Mouse (Mus musculus) megakaryocyte, embryonic 14.5 days (primary cell): ENCODE measurements around the gene Plod2. TPM values are rescaled to one million over a fixed set of nuclear protein-coding genes. Genes with fewer than 3 reads are reported as not detected.

ENCODE experiments used
- H3K27me3 ChIP-seq: replicated peaks from 2 replicates; pipeline ENCODE3; 2012; ENCODE audit warnings: inconsistent platforms
- H3K36me3 ChIP-seq: replicated peaks from 2 replicates; pipeline ENCODE3; 2012; ENCODE audit warnings: low read length, inconsistent platforms, mixed read lengths
- H3K4me1 ChIP-seq: 2 replicates; pipeline ENCODE4 v1.6.1; 2012; ENCODE audit warnings: inconsistent platforms
- H3K4me3 ChIP-seq: replicated peaks from 2 replicates; pipeline ENCODE3; 2012; ENCODE audit warnings: moderate library complexity, mild to moderate bottlenecking, inconsistent platforms
- H3K9me3 ChIP-seq: 2 replicates; pipeline ENCODE4 v1.6.1; 2012; ENCODE audit warnings: inconsistent platforms
- FLI1 ChIP-seq: IDR thresholded peaks from 2 replicates; pipeline ENCODE4 v1.6.1; 2012; ENCODE audit warnings: low read length, inconsistent platforms, mixed read lengths
- GATA1 ChIP-seq: IDR thresholded peaks from 3 replicates; pipeline ENCODE4 v1.6.1; 2012; ENCODE audit warnings: mixed read lengths, low read length, inconsistent platforms, borderline replicate concordance
- polyA plus RNA-seq: library from polyadenylated mRNA; stranded (reverse); fragments of >175 nt; gene quantifications from 2 replicates; pipeline ENCODE4 v1.2.3, GENCODE M21; 2012; ENCODE audit warnings: low replicate concordance; ENCODE audit not compliant: insufficient read depth

Plod2 gene
- polyA plus RNA-seq, 1 experiment, result 1.6 TPM

DNA sequence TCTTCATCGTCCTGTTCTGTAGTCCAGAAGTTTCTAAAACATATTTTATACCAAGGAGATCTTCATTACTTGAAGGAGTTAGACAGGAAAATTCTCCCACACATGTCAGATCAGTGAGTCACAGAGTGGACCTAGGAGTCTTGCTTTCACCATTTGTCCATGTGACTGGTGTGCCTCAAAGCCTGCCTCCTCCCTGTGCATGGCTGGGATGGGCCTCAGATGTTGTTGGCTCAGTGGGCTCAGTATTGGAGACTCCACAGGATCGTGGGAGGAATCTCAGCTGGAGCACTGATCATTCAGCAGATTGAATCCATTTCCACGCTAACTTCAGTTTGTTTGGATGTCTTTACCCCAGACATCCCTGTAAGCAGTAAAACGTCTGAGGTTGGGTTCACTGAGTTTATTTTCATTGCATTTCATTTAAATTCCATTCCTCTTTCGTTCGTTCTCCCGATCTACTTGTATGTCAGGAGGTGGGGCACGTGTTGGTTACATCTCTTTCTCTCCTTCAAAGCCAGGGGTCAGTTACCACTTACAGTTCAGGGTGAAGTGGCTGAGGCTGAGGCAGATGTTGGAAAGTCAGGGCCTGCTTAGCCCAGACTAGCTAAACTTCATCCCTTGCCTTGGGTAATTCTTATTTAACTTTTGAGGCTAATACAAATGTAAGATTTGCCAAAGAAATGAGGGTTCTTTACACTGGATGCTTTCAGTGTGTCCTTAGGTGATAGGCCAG lies 30.5 kb downstream of the Plod2 start:
- H3K9me3 ChIP-seq, result no peaks in the 10 kb centered on the region
- TF ChIP-seq FLI1, result no peak
- no peak for TF ChIP-seq GATA1
- peaks cover 7% of the 10 kb centered on the region; the same call in 1 of the 2 replicates for H3K4me1 ChIP-seq
- H3K27me3 ChIP-seq, result no peaks in the 10 kb centered on the region
- H3K4me3 ChIP-seq, result no peak overlapping the region
- H3K36me3 ChIP-seq, result peaks cover 35% of the 10 kb centered on the region

DNA sequence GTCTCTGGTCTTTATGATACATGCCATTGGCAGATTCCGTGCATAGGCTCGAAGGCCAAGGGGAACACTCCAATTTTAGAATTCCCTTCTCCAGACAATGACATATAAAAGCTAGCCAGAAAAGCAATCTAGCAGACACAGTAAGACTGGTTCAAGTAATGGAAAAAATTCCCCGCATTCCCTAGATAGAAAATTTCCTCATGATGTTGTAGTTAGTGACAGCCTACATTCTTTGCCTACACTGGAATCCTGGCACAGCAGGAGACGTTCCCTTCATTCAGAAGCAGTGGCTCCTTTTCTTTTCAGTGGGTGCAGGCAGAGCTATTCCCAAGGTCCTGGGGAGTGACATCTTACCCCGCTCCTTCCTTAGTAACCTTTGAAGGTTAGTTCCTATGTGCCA lies 41.9 kb downstream of the Plod2 start:
- H3K4me1 ChIP-seq, result no peaks in the 10 kb centered on the region
- no peaks in the 10 kb centered on the region for H3K9me3 ChIP-seq
- H3K27me3 ChIP-seq, result no peaks in the 10 kb centered on the region
- TF ChIP-seq GATA1, result no peak
- no peak for TF ChIP-seq FLI1
- no peak overlapping the region for H3K4me3 ChIP-seq
- H3K36me3 ChIP-seq, result peaks cover 60% of the 10 kb centered on the region

DNA sequence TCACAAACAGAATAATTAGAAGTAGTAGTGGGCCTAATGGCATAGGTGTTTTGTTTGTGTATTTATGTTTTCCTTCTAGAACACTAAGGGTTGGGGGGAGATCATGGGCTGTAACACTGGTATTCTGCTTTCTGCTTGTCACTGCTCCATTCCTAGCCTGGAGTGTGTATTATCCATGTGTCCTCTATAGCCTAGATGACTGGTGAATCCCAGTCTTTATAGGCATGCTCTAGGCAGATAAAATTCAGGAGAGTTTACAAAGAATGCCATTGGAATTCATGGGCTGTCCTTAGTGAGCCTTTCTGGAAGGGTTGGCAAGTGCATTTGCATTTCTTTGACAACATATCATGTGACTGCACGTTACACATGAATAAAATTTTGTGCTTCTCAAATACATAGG lies 44.0 kb downstream of the Plod2 start:
- no peaks in the 10 kb centered on the region for H3K9me3 ChIP-seq
- TF ChIP-seq FLI1 (no peak), GATA1 (no peak)
- H3K36me3 ChIP-seq, result peaks cover 75% of the 10 kb centered on the region
- H3K27me3 ChIP-seq, result no peaks in the 10 kb centered on the region
- no peaks in the 10 kb centered on the region for H3K4me1 ChIP-seq
- no peak overlapping the region for H3K4me3 ChIP-seq

DNA sequence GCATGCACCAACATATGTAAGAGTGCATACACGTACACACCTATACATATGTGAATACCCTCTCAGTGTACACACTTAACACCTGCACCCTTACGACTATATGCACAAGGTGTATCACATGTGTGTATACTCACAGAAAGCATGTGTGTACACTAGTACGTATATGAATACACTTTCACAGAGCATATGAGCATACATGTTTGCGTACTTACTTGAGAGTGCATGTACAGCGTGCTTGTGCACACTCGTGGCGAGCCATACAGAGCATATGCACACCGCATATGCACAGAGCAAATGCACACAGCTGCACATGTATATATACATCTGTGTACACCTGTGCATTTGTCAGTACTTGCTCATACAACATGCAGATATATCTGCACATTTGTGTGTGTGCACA lies 45.4 kb downstream of the Plod2 start:
- Histone ChIP-seq H3K4me3 (no peak overlapping the region), H3K36me3 (peaks cover 81% of the 10 kb centered on the region), H3K4me1 (no peaks in the 10 kb centered on the region), H3K9me3 (no peaks in the 10 kb centered on the region), H3K27me3 (no peaks in the 10 kb centered on the region)
- TF ChIP-seq FLI1 (no peak), GATA1 (no peak)

DNA sequence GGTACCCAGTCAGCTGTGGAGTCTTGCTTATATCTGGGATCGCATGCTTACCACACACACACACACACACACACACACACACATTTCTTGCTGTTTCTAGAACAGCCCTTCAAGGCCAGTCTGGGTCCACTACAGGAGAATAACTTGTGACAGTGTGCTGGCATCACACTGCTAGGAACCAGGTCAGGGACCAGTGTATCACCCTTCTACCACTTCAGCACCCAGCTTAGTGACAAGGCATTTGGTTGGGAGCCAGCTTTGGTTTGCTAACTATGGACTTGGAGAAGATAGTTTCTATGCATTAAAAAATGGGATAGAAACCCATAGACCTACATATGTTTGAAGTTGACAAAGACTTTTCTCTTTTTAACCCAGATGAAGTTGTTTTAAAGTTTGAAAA lies 46.2 kb downstream of the Plod2 start:
- no peak overlapping the region for H3K4me3 ChIP-seq
- H3K36me3 ChIP-seq, result peaks cover 84% of the 10 kb centered on the region
- no peaks in the 10 kb centered on the region for H3K9me3 ChIP-seq
- no peaks in the 10 kb centered on the region for H3K4me1 ChIP-seq
- H3K27me3 ChIP-seq, result no peaks in the 10 kb centered on the region
- TF ChIP-seq GATA1 (no peak), FLI1 (no peak)

DNA sequence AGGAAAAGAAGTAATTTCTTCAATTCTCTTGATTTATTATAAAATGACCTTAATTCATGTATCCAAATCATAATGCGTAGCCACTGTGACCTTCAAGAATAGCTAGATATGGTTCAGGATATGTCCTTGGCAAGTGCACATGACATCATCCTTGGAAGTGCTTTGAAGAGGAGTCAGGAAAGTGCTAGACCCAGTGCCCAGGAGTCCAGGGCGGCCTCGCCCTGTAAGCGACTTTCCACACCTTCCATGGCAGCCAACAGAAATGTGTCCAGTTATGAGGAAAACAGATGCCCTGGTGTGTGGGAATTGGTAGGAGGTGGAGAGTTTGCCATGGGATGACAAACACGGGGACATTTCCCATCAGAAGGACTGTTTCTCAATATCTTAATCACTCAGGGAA lies 47.0 kb downstream of the Plod2 start:
- H3K4me3 ChIP-seq, result no peak overlapping the region
- peaks cover 84% of the 10 kb centered on the region for H3K36me3 ChIP-seq
- no peak for TF ChIP-seq GATA1
- TF ChIP-seq FLI1, result no peak
- no peaks in the 10 kb centered on the region for H3K9me3 ChIP-seq
- H3K4me1 ChIP-seq, result no peaks in the 10 kb centered on the region
- H3K27me3 ChIP-seq, result no peaks in the 10 kb centered on the region

DNA sequence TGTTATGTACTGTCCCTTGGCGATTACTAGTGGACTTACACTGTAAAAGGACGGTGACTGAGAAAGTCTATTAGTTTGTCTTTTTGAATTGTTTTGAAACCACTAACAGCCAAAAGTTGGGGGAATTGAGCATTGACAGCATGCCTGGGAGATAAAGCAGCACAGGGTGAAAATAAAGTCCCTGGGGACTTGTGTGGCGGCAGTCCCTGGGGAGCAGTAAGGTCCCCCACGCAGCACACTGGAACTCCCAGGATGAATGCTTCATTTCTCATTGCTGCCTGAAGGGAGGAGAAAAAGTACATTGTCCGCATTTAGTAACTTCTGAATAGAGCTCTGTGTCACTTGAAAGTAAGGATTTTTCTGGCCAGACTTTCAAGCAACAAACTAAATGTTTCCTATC lies 49.5 kb downstream of the Plod2 start:
- H3K4me1 ChIP-seq, result no peaks in the 10 kb centered on the region
- peaks cover 73% of the 10 kb centered on the region for H3K36me3 ChIP-seq

DNA sequence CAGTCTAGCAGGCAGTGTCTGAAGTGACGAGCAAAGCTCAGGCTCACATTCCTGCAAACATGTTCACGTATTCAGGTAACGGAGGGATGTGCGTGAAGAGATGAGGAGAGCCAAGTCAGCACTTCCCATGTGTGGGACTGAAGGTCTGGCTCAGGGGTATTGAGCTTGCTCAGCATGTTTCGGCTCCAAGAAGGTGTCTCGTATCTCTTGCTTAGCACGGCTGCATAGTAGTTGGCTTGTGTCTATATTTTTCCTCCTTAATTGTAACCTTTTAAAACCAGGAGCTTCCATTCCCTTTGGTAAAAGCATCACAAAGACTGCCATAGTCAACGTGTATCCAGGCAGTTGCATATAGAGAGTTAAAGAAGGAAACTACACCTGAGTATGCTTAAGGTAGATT lies 50.7 kb downstream of the Plod2 start:
- TF ChIP-seq GATA1, result no peak
- no peak for TF ChIP-seq FLI1
- Histone ChIP-seq H3K4me1 (peaks cover 6% of the 10 kb centered on the region), H3K27me3 (no peaks in the 10 kb centered on the region), H3K36me3 (peaks cover 72% of the 10 kb centered on the region), H3K4me3 (no peak overlapping the region), H3K9me3 (no peaks in the 10 kb centered on the region)

More for the DNA sequence above, 49.5 kb downstream of the Plod2 start:
- TF ChIP-seq GATA1 (no peak), FLI1 (no peak)
- H3K9me3 ChIP-seq, result no peaks in the 10 kb centered on the region
- H3K4me3 ChIP-seq, result no peak overlapping the region
- no peaks in the 10 kb centered on the region for H3K27me3 ChIP-seq

DNA sequence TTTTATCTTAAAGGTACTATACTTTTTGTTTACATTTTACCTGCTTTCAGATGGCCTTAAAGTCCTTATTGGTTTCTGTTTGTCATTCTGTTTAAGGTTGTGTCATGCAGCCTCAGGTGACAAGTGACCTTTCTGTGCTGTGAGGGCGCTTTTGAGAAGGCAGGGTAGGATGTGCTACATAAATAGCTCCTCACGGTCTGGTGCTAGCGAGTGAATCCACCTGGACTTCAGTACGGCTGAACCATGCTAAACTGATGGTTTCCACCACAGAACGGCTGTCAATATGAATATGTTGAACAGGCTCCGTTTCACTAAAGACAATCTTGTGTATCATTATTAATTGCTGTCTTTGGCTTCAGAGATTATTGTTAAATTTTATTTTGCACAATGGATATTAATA lies 52.5 kb downstream of the Plod2 start:
- peaks cover 6% of the 10 kb centered on the region for H3K4me1 ChIP-seq
- TF ChIP-seq GATA1 (no peak), FLI1 (no peak)
- H3K9me3 ChIP-seq, result no peaks in the 10 kb centered on the region
- H3K27me3 ChIP-seq, result no peaks in the 10 kb centered on the region
- H3K36me3 ChIP-seq, result peaks cover 64% of the 10 kb centered on the region
- H3K4me3 ChIP-seq, result no peak overlapping the region

DNA sequence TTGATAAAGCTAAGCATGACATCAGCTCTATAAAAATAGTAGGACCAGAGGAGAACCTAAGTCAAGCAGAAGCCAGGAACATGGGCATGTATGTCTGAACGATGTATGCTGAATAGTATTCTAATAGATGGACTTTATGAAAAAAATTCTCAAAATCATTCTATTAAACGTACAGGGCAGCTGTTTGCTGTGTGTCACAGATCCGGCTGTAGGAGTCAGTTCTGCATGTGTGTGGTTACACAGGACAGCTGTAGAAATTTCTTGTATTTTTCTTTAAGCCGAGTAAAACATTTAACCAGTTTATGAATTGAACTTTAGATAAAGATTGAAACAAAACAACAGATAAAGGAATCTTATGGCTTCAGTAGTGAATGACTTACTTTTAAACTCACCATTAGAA lies 53.3 kb downstream of the Plod2 start:
- TF ChIP-seq GATA1 (no peak), FLI1 (no peak)
- Histone ChIP-seq H3K4me1 (peaks cover 6% of the 10 kb centered on the region), H3K36me3 (peaks cover 64% of the 10 kb centered on the region)

DNA sequence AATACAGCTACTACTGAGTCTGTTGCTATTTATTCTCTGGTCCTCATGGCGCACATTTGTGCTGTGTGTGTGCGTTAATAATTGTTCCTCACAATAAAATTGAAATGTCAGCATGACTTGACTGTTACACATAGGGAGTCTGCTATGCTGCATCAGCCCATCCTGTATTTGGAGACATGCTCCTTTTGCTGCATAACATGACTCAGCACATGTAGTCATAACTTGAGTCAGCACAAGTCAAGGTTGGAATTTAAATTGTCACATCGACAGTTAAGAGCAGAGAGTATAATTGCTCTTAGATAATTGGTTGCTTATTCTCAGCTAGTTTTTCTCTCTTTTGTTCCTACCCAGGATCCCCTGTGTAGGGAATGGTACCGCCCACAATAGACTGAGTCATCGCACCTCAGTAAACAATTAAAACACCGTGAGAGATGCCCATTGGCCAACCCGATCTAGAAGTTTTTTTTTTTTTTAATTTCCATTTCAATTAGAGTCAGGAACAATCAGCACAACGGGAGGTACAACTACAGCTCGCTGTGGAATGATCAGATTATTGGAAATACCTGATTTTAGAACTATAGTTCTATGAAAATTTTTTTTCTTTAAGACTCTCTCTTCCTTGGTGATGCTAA lies 55.0 kb downstream of the Plod2 start:
- Histone ChIP-seq H3K4me3 (no peak overlapping the region), H3K4me1 (peaks cover 6% of the 10 kb centered on the region), H3K9me3 (no peaks in the 10 kb centered on the region), H3K36me3 (peaks cover 61% of the 10 kb centered on the region), H3K27me3 (no peaks in the 10 kb centered on the region)
- TF ChIP-seq FLI1, result no peak
- TF ChIP-seq GATA1, result no peak

More for the DNA sequence above, 53.3 kb downstream of the Plod2 start:
- H3K9me3 ChIP-seq, result no peaks in the 10 kb centered on the region
- H3K4me3 ChIP-seq, result no peak overlapping the region
- H3K27me3 ChIP-seq, result no peaks in the 10 kb centered on the region
